Mouse (Mus musculus) testis, adult 2 months (tissue): Measurements from ENCODE around the gene Ythdf2. TPM values are rescaled to one million over a fixed set of nuclear protein-coding genes. Genes with fewer than 3 reads are reported as not detected.
"Not testable (repeated sequence)": the region's sequence is repeated elsewhere in the genome, so short reads cannot be mapped to it uniquely, and the experiment has no call there.

Experiments
- H3K27ac ChIP-seq: fragments of 200-500 bp; 2 replicates; pipeline ENCODE4 v1.5.1; 2012; ENCODE audit warnings: low read depth, low read length; ENCODE audit not compliant: control insufficient read depth, insufficient read depth
- H3K27me3 ChIP-seq: fragments of 200-500 bp; 2 replicates; pipeline ENCODE4 v1.6.1; 2012; ENCODE audit warnings: mild to moderate bottlenecking, low read length, moderate library complexity; ENCODE audit not compliant: control insufficient read depth, insufficient read depth
- H3K36me3 ChIP-seq: fragments of 200-500 bp; 2 replicates; pipeline ENCODE4 v1.6.1; 2012; ENCODE audit warnings: mild to moderate bottlenecking, low read length; ENCODE audit not compliant: control insufficient read depth, insufficient read depth
- H3K4me1 ChIP-seq: fragments of 200-500 bp; 2 replicates; pipeline ENCODE4 v1.6.1; 2012; ENCODE audit warnings: low read length; ENCODE audit not compliant: control insufficient read depth, insufficient read depth
- H3K4me3 ChIP-seq: fragments of 200-500 bp; 2 replicates; pipeline ENCODE4 v1.5.1; 2012; ENCODE audit warnings: low read depth, mild to moderate bottlenecking, low read length, moderate library complexity, mixed read lengths; ENCODE audit not compliant: control insufficient read depth
- CTCF ChIP-seq: fragments of 200-500 bp; IDR thresholded peaks from 2 replicates; pipeline ENCODE4 v1.5.1; 2012; ENCODE audit warnings: low read depth, mild to moderate bottlenecking, inconsistent platforms, low read length, moderate library complexity; ENCODE audit not compliant: control insufficient read depth, insufficient read depth, insufficient replicate concordance
- POLR2A ChIP-seq: fragments of 200-500 bp; IDR thresholded peaks from 2 replicates; pipeline ENCODE4 v1.6.1; 2012; ENCODE audit warnings: low read depth, mild to moderate bottlenecking, inconsistent platforms, low read length, moderate library complexity; ENCODE audit not compliant: control insufficient read depth
- polyA plus RNA-seq: library from polyadenylated mRNA; depleted of rRNA; stranded (reverse); fragments of >200 nt; gene quantifications from 2 replicates; pipeline ENCODE4 v1.2.3, GENCODE M21; 2012

Gene Ythdf2
- polyA plus RNA-seq, 1 experiment = 14.5 TPM

DNA sequence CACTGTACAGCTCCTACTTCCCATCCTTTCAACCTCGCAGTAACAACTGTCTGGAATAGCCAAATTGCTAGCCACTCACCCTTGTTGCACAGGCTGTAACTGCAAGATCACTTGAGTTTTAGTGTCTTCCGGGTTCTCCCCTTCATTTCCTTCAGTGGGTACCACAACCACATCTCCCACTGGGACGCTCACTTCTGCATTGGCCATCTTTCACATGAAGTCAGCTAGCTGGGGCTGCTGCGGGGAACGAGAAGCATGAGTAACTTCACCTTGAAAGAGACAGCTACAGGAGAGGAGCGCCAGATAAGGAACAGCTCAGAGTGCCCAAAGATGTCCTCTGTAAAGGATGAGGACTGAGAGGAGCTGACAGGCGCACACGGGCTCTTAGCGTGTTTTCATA lies 39.5 kb upstream of the Ythdf2 start:
- no peak overlapping the region for H3K4me3 ChIP-seq
- H3K4me1 ChIP-seq = no peaks in the 10 kb centered on the region
- no peaks in the 10 kb centered on the region for H3K36me3 ChIP-seq
- no peaks in the 10 kb centered on the region for H3K27me3 ChIP-seq
- no peak overlapping the region for H3K27ac ChIP-seq
- TF ChIP-seq CTCF (no peak), POLR2A (no peak)

DNA sequence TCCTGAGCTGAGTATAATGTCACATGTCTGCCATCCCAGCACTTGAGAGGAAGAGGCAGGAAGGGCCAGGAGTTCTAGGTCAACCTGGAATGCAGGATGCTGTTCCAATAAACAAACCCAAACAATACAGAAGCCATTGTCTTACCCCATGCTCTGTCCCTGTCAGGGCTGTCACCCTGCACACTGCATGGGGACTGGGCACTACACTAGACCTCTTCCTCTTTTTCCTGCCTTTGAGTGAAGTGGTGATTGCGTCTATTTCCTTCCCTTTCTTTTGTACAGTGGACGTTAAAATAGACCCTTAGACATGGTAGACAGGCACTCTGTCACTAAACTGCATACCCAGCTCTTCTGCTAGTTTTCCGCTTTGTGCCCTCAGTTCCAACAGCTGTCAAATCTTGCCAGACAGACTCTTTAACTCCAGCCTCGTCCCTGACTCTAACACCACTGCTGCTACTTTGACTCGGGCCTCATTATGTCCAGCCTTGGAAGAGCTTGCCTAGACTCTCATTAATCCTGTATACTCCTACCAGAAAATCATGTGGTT lies 35.4 kb upstream of the Ythdf2 start:
- TF ChIP-seq POLR2A (no peak), CTCF (no peak)
- no peak overlapping the region for H3K4me3 ChIP-seq
- no peak overlapping the region for H3K27ac ChIP-seq
- no peaks in the 10 kb centered on the region for H3K36me3 ChIP-seq
- no peaks in the 10 kb centered on the region for H3K4me1 ChIP-seq
- H3K27me3 ChIP-seq = no peaks in the 10 kb centered on the region

DNA sequence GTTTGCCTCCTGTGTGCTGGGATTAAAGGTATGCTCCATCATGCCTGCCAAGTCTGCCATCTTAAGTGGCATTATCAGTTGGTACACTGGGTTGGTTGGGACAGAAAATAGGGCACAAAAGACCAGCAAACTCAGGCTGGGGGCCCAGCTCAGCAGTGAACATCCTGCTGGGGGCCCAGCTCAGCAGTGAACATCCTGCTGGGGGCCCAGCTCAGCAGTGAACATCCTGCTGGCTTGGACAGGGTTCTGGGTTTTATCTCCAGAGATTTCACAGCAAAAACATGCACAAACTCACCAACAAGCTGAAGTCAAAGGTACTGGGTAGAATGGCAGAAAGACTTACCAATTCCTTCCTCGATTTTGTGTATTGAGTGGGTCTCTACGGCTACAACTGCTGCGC lies 33.5 kb upstream of the Ythdf2 start:
- no peaks in the 10 kb centered on the region for H3K27me3 ChIP-seq
- no peaks in the 10 kb centered on the region for H3K36me3 ChIP-seq
- TF ChIP-seq POLR2A (no peak), CTCF (no peak)
- H3K27ac ChIP-seq = no peak overlapping the region
- H3K4me1 ChIP-seq = no peaks in the 10 kb centered on the region
- no peak overlapping the region for H3K4me3 ChIP-seq

DNA sequence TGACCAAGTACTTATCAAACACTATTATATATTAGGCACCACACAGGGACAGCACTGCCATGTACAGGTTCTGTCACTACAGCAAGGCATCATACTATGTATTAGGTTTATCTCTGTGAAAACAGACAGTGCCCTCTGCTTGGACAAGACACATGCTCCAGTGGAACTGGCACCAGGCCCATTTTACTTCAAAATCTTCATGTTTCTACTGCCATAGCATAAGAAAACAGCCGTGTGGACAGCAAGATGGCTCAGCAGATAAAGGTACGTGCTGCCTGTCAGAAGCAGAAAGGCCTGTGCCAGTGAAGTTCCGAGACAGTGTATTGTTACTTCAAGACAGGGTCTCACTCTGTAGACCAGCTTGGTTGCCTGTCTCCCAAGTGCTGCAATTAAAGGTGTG lies 29.1 kb upstream of the Ythdf2 start:
- no peak overlapping the region for H3K27ac ChIP-seq
- no peaks in the 10 kb centered on the region for H3K4me1 ChIP-seq
- H3K36me3 ChIP-seq = no peaks in the 10 kb centered on the region
- TF ChIP-seq CTCF = no peak
- TF ChIP-seq POLR2A = no peak
- H3K4me3 ChIP-seq = no peak overlapping the region
- H3K27me3 ChIP-seq = no peaks in the 10 kb centered on the region

DNA sequence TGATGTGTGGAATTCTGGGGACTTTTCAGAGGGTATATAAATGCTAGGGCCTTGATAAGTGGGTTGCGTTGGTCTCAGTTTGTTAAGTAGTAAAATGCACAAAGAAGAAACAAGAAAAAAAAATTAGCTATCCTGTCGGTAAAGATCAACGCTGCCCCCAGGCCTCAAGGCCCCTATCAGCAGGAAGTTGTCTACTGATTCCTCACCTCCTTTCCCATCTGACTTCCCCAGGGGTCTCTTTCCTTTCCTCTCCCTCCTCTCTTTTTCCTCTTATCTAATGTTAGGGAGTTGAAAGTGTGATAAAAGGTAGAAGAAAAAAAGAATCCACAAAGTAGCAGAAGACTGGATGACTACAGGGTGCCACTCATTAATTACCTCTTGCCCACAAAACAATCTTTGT lies 28.3 kb upstream of the Ythdf2 start:
- Histone ChIP-seq H3K4me1 (no peaks in the 10 kb centered on the region), H3K36me3 (no peaks in the 10 kb centered on the region), H3K4me3 (no peak overlapping the region), H3K27ac (no peak overlapping the region), H3K27me3 (no peaks in the 10 kb centered on the region)
- TF ChIP-seq POLR2A (no peak), CTCF (no peak)

DNA sequence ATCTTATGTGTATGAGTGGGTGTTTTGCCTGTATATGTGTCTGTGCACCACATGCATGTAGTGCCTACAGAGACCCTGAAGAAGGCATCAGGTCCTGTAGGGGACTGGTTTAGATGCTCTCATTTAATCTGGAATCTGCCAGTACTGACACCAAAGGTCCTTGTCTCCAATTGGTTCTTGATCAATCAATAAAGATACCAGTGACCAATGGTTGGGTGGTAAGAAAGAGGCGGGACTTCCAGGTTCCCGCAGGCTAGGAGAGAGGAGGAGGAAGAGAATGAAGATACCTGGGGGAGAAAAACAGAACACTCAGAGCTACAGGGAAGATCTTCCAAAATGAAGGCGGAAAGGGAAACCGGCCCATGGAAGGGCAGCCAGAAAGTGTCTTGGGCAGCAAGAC lies 26.3 kb upstream of the Ythdf2 start:
- Histone ChIP-seq H3K4me1 (no peaks in the 10 kb centered on the region), H3K4me3 (no peak overlapping the region), H3K27ac (no peak overlapping the region), H3K27me3 (no peaks in the 10 kb centered on the region), H3K36me3 (no peaks in the 10 kb centered on the region)
- TF ChIP-seq POLR2A = no peak

GRCm38 (mm10) chr4:132234710-132235109 lies 22.6 kb upstream of the Ythdf2 start:
- no peak overlapping the region for H3K27ac ChIP-seq
- TF ChIP-seq CTCF (no peak), POLR2A (no peak)
- H3K27me3 ChIP-seq = no peaks in the 10 kb centered on the region
- H3K4me1 ChIP-seq = no peaks in the 10 kb centered on the region
- H3K36me3 ChIP-seq = no peaks in the 10 kb centered on the region; the same call in 1 of the 2 replicates
- no peak overlapping the region for H3K4me3 ChIP-seq

GRCm38 (mm10) chr4:132230422-132230821 lies 18.3 kb upstream of the Ythdf2 start:
- H3K4me3 ChIP-seq = no peak overlapping the region
- TF ChIP-seq CTCF = no peak
- TF ChIP-seq POLR2A = no peak
- no peak overlapping the region for H3K27ac ChIP-seq
- H3K27me3 ChIP-seq = no peaks in the 10 kb centered on the region
- no peaks in the 10 kb centered on the region; the same call in 1 of the 2 replicates for H3K36me3 ChIP-seq
- no peaks in the 10 kb centered on the region for H3K4me1 ChIP-seq

DNA sequence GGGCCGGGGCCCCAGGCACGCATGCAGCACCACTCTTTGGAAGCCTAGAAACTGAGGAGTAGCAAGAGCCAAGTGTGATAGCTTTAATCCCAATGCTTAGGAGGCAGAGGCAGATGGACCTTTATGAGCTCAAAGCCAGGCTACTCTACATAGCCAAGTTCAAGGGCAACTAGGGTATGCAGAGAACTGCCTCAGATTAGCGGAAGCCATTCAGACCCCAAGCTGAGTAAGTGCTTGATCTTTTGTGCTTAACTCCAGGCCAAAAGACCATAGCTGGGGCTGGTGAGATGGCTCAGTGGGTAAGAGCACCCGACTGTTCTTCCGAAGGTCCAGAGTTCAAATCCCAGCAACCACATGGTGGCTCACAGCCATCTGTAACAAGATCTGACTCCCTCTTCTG lies 9.9 kb upstream of the Ythdf2 start:
- not testable (repeated sequence) for H3K4me1 ChIP-seq, H3K36me3 ChIP-seq, H3K27me3 ChIP-seq, H3K27ac ChIP-seq, H3K4me3 ChIP-seq

DNA sequence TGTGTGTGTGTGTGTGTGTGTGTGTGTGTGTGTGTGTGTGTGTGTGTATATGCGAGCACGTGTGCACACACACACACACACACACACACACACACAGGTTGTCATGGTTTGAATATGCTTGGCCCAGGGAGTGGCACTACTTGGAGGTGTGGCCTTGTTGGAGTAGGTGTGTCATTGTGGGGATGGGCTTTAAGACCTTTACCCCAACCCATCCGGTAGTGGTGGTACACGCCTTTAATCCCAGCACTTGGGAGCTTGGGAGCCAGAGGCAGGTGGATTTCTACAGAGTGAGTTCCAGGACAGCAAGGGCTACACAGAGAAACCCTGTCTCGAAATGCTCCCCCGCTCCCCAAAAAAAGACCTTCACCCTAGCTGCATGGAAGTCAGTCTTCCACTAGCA lies 6.3 kb upstream of the Ythdf2 start:
- not testable (repeated sequence) for H3K27me3 ChIP-seq, H3K27ac ChIP-seq, H3K36me3 ChIP-seq, H3K4me3 ChIP-seq, H3K4me1 ChIP-seq
